Mouse (Mus musculus): ENCODE measurements around the gene Drosha. TPM values are rescaled to one million over a fixed set of nuclear protein-coding genes. Genes with fewer than 3 reads are reported as not detected.

Gene Drosha
- 10.0 and 10.5 TPM in 2 replicates for polyA plus RNA-seq (2012; rRNA removed)

GRCm38 (mm10) chr15:12824197-12824952 lies at the start of gene Drosha, which contains the start of gene 6030458C11Rik:
Drosha (plus strand) TSS chr15:12824815.
6030458C11Rik (minus strand) TSS chr15:12824649.
- Histone ChIP-seq H3K27me3 (ENCODE audit: control insufficient read depth, insufficient read depth, low read length) (no peaks in the 10 kb centered on the region), H3K36me3 (ENCODE audit: control insufficient read depth, insufficient read depth, low read length) (peaks cover 9% of the 10 kb centered on the region), H3K27ac (ENCODE audit: insufficient read depth, low read length) (peak within 1 kb of the TSS; percentile 68), H3K4me3 (ENCODE audit: extremely low read depth, insufficient read depth, insufficient read length) (peak within 1 kb of the TSS; percentile 82), H3K4me1 (ENCODE audit: control insufficient read depth, insufficient read depth, insufficient read length) (no peaks in the 10 kb centered on the region; the same call in 1 of the 2 replicates)
- under 1% methylated on average over 67 of the region's 67 CpGs for WGBS
- TF ChIP-seq CTCF (IDR thresholded peaks at IDR 0.05; ENCODE audit: extremely low read depth, insufficient read depth, insufficient read length, insufficient replicate concordance) = no peak
- TF ChIP-seq POLR2A (IDR thresholded peaks at IDR 0.05; ENCODE audit: low read depth, low read length) = peak; percentile 67
- peak; percentile 98 for DNase-seq (ENCODE audit: low read depth in 1 of 2, low spot score in 2 of 2)

GRCm38 (mm10) chr15:12781296-12781695 lies 43.3 kb upstream of the Drosha start:
- WGBS = 77% methylated on average over 6 of the region's 6 CpGs

GRCm38 (mm10) chr15:12781729-12782326 lies 42.8 kb upstream of the Drosha start:
- no peaks in the 10 kb centered on the region for H3K27me3 ChIP-seq (ENCODE audit: control insufficient read depth, insufficient read depth, low read length)
- H3K36me3 ChIP-seq (ENCODE audit: control insufficient read depth, insufficient read depth, low read length) = no peaks in the 10 kb centered on the region
- H3K27ac ChIP-seq (ENCODE audit: insufficient read depth, low read length) = no peak overlapping the region
- H3K4me1 ChIP-seq (ENCODE audit: control insufficient read depth, insufficient read depth, insufficient read length) = no peaks in the 10 kb centered on the region
- TF ChIP-seq POLR2A (IDR thresholded peaks at IDR 0.05; ENCODE audit: low read depth, low read length) (no peak), CTCF (IDR thresholded peaks at IDR 0.05; ENCODE audit: extremely low read depth, insufficient read depth, insufficient read length, insufficient replicate concordance) (no peak)
- DNase-seq (ENCODE audit: low read depth in 1 of 2, low spot score in 2 of 2) = no peak
- WGBS = 78% methylated on average over 15 of the region's 16 CpGs
- H3K4me3 ChIP-seq (ENCODE audit: extremely low read depth, insufficient read depth, insufficient read length) = no peak overlapping the region

More at GRCm38 (mm10) chr15:12781296-12781695, 43.3 kb upstream of the Drosha start:
- Histone ChIP-seq H3K4me3 (ENCODE audit: extremely low read depth, insufficient read depth, insufficient read length) (no peak overlapping the region), H3K27me3 (ENCODE audit: control insufficient read depth, insufficient read depth, low read length) (no peaks in the 10 kb centered on the region), H3K36me3 (ENCODE audit: control insufficient read depth, insufficient read depth, low read length) (no peaks in the 10 kb centered on the region), H3K4me1 (ENCODE audit: control insufficient read depth, insufficient read depth, insufficient read length) (no peaks in the 10 kb centered on the region), H3K27ac (ENCODE audit: insufficient read depth, low read length) (no peak overlapping the region)
- TF ChIP-seq POLR2A (IDR thresholded peaks at IDR 0.05; ENCODE audit: low read depth, low read length) (no peak), CTCF (IDR thresholded peaks at IDR 0.05; ENCODE audit: extremely low read depth, insufficient read depth, insufficient read length, insufficient replicate concordance) (no peak)
- DNase-seq (ENCODE audit: low read depth in 1 of 2, low spot score in 2 of 2) = no peak

- no peak for TF ChIP-seq POLR2A (IDR thresholded peaks at IDR 0.05; ENCODE audit: low read depth, low read length)
- TF ChIP-seq CTCF (IDR thresholded peaks at IDR 0.05; ENCODE audit: extremely low read depth, insufficient read depth, insufficient read length, insufficient replicate concordance) = no peak
- Histone ChIP-seq H3K27ac (ENCODE audit: insufficient read depth, low read length) (no peak overlapping the region), H3K27me3 (ENCODE audit: control insufficient read depth, insufficient read depth, low read length) (no peaks in the 10 kb centered on the region), H3K4me1 (ENCODE audit: control insufficient read depth, insufficient read depth, insufficient read length) (no peaks in the 10 kb centered on the region), H3K4me3 (ENCODE audit: extremely low read depth, insufficient read depth, insufficient read length) (no peak overlapping the region), H3K36me3 (ENCODE audit: control insufficient read depth, insufficient read depth, low read length) (no peaks in the 10 kb centered on the region)
- DNase-seq (ENCODE audit: low read depth in 1 of 2, low spot score in 2 of 2) = no peak
- 79% methylated on average over 5 of the region's 5 CpGs for WGBS
Observed at GRCm38 (mm10) chr15:12788536-12788935, 36.1 kb upstream of the Drosha start.

GRCm38 (mm10) chr15:12789406-12789867 lies 35.2 kb upstream of the Drosha start:
- WGBS = 47% methylated on average over 10 of the region's 10 CpGs
- H3K4me3 ChIP-seq (ENCODE audit: extremely low read depth, insufficient read depth, insufficient read length) = no peak overlapping the region

GRCm38 (mm10) chr15:12794311-12794710 lies 30.3 kb upstream of the Drosha start:
- TF ChIP-seq CTCF (IDR thresholded peaks at IDR 0.05; ENCODE audit: extremely low read depth, insufficient read depth, insufficient read length, insufficient replicate concordance) = no peak
- TF ChIP-seq POLR2A (IDR thresholded peaks at IDR 0.05; ENCODE audit: low read depth, low read length) = no peak
- Histone ChIP-seq H3K36me3 (ENCODE audit: control insufficient read depth, insufficient read depth, low read length) (no peaks in the 10 kb centered on the region), H3K27ac (ENCODE audit: insufficient read depth, low read length) (no peak overlapping the region), H3K27me3 (ENCODE audit: control insufficient read depth, insufficient read depth, low read length) (no peaks in the 10 kb centered on the region), H3K4me3 (ENCODE audit: extremely low read depth, insufficient read depth, insufficient read length) (no peak overlapping the region), H3K4me1 (ENCODE audit: control insufficient read depth, insufficient read depth, insufficient read length) (no peaks in the 10 kb centered on the region)
- DNase-seq (ENCODE audit: low read depth in 1 of 2, low spot score in 2 of 2) = no peak
- WGBS = 88% methylated on average over 6 of the region's 6 CpGs

More at GRCm38 (mm10) chr15:12789406-12789867, 35.2 kb upstream of the Drosha start:
- Histone ChIP-seq H3K27me3 (ENCODE audit: control insufficient read depth, insufficient read depth, low read length) (no peaks in the 10 kb centered on the region), H3K36me3 (ENCODE audit: control insufficient read depth, insufficient read depth, low read length) (no peaks in the 10 kb centered on the region), H3K27ac (ENCODE audit: insufficient read depth, low read length) (no peak overlapping the region), H3K4me1 (ENCODE audit: control insufficient read depth, insufficient read depth, insufficient read length) (no peaks in the 10 kb centered on the region)
- TF ChIP-seq POLR2A (IDR thresholded peaks at IDR 0.05; ENCODE audit: low read depth, low read length) (no peak), CTCF (IDR thresholded peaks at IDR 0.05; ENCODE audit: extremely low read depth, insufficient read depth, insufficient read length, insufficient replicate concordance) (no peak)
- DNase-seq (ENCODE audit: low read depth in 1 of 2, low spot score in 2 of 2) = no peak
